Mouse (Mus musculus) urinary bladder, postnatal 10 days (tissue): ENCODE results near the gene Pakap.
"Not testable (repeated sequence)": the region's sequence is repeated elsewhere in the genome, so short reads cannot be mapped to it uniquely, and the experiment has no call there.

Source experiments
- DNase-seq: peaks from one replicate; pipeline ENCODE4 v3.0.0; 2022; ENCODE audit warnings: low spot score

The Pakap gene

GRCm38 (mm10) chr4:57883520-57884421, 315.8 kb downstream of the Pakap start:
- DNase-seq: no peak

- DNase-seq: no peak
Observed at GRCm38 (mm10) chr4:57884511-57884910, 316.5 kb downstream of the Pakap start.

- no peak for DNase-seq
Observed at GRCm38 (mm10) chr4:57885186-57885585, 317.2 kb downstream of the Pakap start.

- DNase-seq: no peak
Observed at GRCm38 (mm10) chr4:57886066-57886887, 318.3 kb downstream of the Pakap start.

GRCm38 (mm10) chr4:57886888-57887230, 318.9 kb downstream of the Pakap start:
- DNase-seq: no peak

GRCm38 (mm10) chr4:57888246-57888645, 320.3 kb downstream of the Pakap start:
- no peak for DNase-seq

GRCm38 (mm10) chr4:57888978-57889377, 321.0 kb downstream of the Pakap start:
- not testable (repeated sequence) for DNase-seq

- DNase-seq: no peak
Observed at GRCm38 (mm10) chr4:57889773-57890172, 321.8 kb downstream of the Pakap start.

GRCm38 (mm10) chr4:57892001-57892586, 324.1 kb downstream of the Pakap start:
- DNase-seq: no peak

GRCm38 (mm10) chr4:57895140-57895539, 327.2 kb downstream of the Pakap start:
- DNase-seq: no peak

GRCm38 (mm10) chr4:57895902-57896301, 327.9 kb downstream of the Pakap start:
- no peak for DNase-seq

GRCm38 (mm10) chr4:57896631-57897030, 328.7 kb downstream of the Pakap start:
- DNase-seq: no peak

GRCm38 (mm10) chr4:57901210-57901609, 333.2 kb downstream of the Pakap start:
- DNase-seq: no peak

- no peak for DNase-seq
Observed at GRCm38 (mm10) chr4:57902619-57903018, 334.6 kb downstream of the Pakap start.

- no peak for DNase-seq
Observed at GRCm38 (mm10) chr4:57904211-57904610, 336.2 kb downstream of the Pakap start.

- DNase-seq: no peak
Observed at GRCm38 (mm10) chr4:57904638-57905037, 336.7 kb downstream of the Pakap start.

- no peak for DNase-seq
Observed at GRCm38 (mm10) chr4:57906708-57907107, 338.7 kb downstream of the Pakap start.

GRCm38 (mm10) chr4:57908860-57909259, 340.9 kb downstream of the Pakap start:
- DNase-seq: no peak

GRCm38 (mm10) chr4:57913021-57913420, 345.0 kb downstream of the Pakap start:
- DNase-seq: no peak

GRCm38 (mm10) chr4:57914193-57915190, 346.5 kb downstream of the Pakap start:
- DNase-seq: no peak

GRCm38 (mm10) chr4:57915216-57915965, 347.4 kb downstream of the Pakap start:
- no peak for DNase-seq
